Mouse (Mus musculus) lung, embryonic 16.5 days (tissue): ENCODE results near the gene Nktr. TPM values are rescaled to one million over a fixed set of nuclear protein-coding genes. Genes with fewer than 3 reads are reported as not detected.
A peak's percentile ranks its signal among the peaks of the same experiment; 100 is the strongest.

Experiments used
- ATAC-seq: fragments of 200-750 bp; cut with Nextera tagmentation; 2 replicates; pipeline ENCODE4 v1.8.0; 2017; ENCODE audit warnings: low read depth, mild to moderate bottlenecking, moderate library complexity
- H3K27ac ChIP-seq: fragments of 300-500 bp; sonication (generic); 2 replicates; pipeline ENCODE4 v1.5.1; 2014; ENCODE audit warnings: mild to moderate bottlenecking, control low read depth, low read length
- H3K27me3 ChIP-seq: fragments of 300-500 bp; sonication (generic); 2 replicates; pipeline ENCODE4 v1.6.1; 2014; ENCODE audit warnings: low read depth, low read length, mixed read lengths; ENCODE audit not compliant: control insufficient read depth, insufficient read depth
- H3K36me3 ChIP-seq: fragments of 300-500 bp; sonication (generic); 2 replicates; pipeline ENCODE4 v1.6.1; 2014; ENCODE audit warnings: low read length; ENCODE audit not compliant: control insufficient read depth, insufficient read depth
- H3K4me1 ChIP-seq: fragments of 300-500 bp; sonication (generic); replicated peaks from 2 replicates; pipeline ENCODE4 v1.6.1; 2014; ENCODE audit warnings: low read length, mixed read lengths; ENCODE audit not compliant: control insufficient read depth, insufficient read depth
- H3K4me2 ChIP-seq: fragments of 300-500 bp; sonication (generic); 2 replicates; pipeline ENCODE4 v1.6.1; 2014; ENCODE audit warnings: low read depth, low read length, control low read depth
- H3K4me3 ChIP-seq: fragments of 300-500 bp; sonication (generic); 2 replicates; pipeline ENCODE4 v1.5.1; 2014; ENCODE audit warnings: mild to moderate bottlenecking, low read length, control low read depth
- H3K9ac ChIP-seq: fragments of 300-500 bp; sonication (generic); 2 replicates; pipeline ENCODE4 v1.6.1; 2014; ENCODE audit warnings: low read length, control low read depth
- H3K9me3 ChIP-seq: fragments of 300-500 bp; sonication (generic); 2 replicates; pipeline ENCODE4 v1.6.1; 2016; ENCODE audit warnings: low read length; ENCODE audit not compliant: control insufficient read depth
- WGBS: fragments of 180-500 bp; shearing (Covaris S2); extraction: QIAGEN DNeasy Blood & Tissue Kit; methylation state at CpG from one replicate; pipeline ENCODE4 v1.1.7; 2014; 5-methylcytosine and 5-hydroxymethylcytosine counted together
- polyA plus RNA-seq: library from polyadenylated mRNA; unstranded; fragments of >200 nt; fragmentation: Nextera tagmentation; extraction: Ambion mirVana; gene quantifications from 2 replicates; pipeline ENCODE4 v1.2.1, GENCODE M21; 2015

Gene Nktr
- polyA plus RNA-seq, 1 experiment from 2014 or later: 69.5 TPM

DNA sequence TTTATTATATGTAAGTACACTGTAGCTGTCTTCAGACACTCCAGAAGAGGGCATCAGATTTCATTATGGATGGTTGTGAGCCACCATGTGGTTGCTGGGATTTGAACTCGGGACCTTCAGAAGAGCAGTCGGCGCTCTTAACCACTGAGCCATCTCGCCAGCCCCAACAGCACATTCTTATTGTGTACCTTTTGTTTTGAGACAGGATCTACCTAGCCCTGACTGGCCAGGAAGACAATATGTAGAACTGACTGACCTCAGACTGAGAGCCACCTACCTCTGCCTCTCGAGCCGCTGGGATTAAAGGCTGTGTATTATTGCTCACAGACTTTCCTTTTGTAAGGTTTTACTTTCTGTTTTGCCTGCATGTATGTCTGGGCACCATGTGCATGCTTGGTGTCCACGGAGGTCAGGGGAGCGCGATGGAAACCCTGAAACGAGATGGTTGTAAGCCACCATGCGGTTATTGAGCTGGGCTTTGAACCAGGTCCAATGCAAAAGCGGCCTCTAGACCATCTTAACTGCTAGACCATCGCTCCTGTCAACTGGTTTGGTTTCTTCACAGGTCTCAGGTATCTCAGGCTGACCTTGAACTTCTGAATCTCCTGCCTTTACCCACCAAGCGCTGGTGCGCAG, 781 bp upstream of the Nktr start:
- WGBS: 61% methylated on average over 15 of the region's 15 CpGs
- Histone ChIP-seq H3K27me3 (no peaks in the 10 kb centered on the region), H3K9me3 (peaks cover 4% of the 10 kb centered on the region; the same call in 1 of the 2 replicates), H3K4me1 (peaks cover 10% of the 10 kb centered on the region; the same call in 1 of the 2 replicates), H3K4me3 (peak overlapping the region; percentile 94), H3K36me3 (peaks cover 6% of the 10 kb centered on the region), H3K4me2 (peak overlapping the region; percentile 83), H3K27ac (peak overlapping the region; percentile 96), H3K9ac (peak overlapping the region; percentile 77)
- peak; percentile 2; the same call in 1 of the 2 replicates for ATAC-seq

DNA sequence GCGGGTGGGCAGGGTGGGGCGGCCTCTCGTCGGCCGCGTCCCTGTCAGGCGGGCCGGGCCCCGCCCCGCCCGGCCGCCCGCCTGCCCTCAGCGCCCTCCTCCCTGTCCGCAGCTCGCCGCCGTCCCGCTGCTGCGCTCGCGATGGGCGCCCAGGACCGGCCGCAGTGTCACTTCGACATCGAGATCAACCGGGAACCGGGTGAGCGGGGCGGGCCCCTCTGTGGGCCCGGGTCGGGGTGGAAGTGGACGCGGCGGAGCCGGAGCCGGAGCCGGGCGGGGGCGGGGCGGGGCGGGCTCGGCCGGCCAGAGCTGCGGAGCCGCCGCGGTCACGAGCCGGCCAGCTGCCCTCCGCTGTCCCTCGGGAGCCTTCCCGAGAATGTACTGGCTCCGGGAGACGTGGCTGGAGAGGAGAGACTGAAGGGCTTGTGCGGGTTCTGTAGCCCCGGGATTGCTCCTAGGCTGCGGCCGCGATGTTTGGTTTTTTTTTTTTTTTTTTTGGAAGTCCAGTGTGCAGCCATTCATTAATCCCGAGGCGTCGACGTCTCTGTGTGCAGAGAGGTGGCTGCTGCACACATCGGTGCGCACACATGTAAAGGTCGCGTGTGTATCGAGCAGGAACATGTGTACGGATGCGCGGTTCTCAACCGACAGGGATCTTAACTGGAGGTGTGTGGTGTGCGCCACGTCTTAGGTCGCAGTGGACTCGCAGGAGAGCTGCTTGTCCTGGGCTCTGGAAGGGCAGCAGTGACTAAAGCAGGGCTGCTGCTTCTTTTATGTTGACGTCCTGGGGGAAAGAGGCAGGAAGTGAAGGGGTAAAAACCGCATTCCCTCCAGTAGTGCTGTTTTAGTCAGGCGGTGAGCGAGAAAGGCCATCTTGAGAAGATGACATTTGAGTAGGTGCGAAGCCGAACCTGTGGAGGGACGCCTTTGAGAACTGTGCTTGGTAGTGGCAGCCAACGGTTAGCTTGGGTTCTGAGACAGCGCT, 670 bp downstream of the Nktr start:
- Histone ChIP-seq H3K4me3 (peak overlapping the region; percentile 94), H3K4me2 (peak overlapping the region; percentile 93), H3K9ac (peak overlapping the region; percentile 91), H3K9me3 (peaks cover 4% of the 10 kb centered on the region; the same call in 1 of the 2 replicates), H3K4me1 (peaks cover 12% of the 10 kb centered on the region; the same call in 1 of the 2 replicates), H3K36me3 (peaks cover 2% of the 10 kb centered on the region; the same call in 1 of the 2 replicates), H3K27ac (peak overlapping the region; percentile 96), H3K27me3 (no peaks in the 10 kb centered on the region)
- WGBS: under 1% methylated on average over 46 of the region's 87 CpGs
- peak; percentile 73 for ATAC-seq

DNA sequence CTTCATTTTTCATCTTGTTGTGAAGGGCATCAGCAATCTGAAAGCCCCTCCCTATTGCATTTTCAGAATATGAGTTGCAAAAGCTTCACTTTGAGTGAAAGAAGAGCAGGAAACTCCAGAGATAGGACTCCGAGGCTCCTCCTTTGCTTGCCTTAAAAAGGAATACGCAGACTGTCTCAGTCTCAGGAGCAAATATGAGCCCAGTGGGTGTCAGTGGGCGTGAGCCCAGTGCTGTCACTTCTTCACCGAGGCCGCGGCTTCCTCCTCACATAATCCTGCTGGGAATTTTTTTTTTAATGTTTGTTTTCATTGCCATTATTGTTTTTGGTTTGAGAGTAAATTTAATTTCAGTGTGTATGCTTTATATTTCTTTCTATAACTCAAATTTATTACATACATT, 21.5 kb downstream of the Nktr start:
- H3K9ac ChIP-seq: no peak overlapping the region
- no peak overlapping the region for H3K4me2 ChIP-seq
- peaks cover 35% of the 10 kb centered on the region for H3K36me3 ChIP-seq
- no peaks in the 10 kb centered on the region for H3K9me3 ChIP-seq
- no peak for ATAC-seq
- no peaks in the 10 kb centered on the region for H3K4me1 ChIP-seq
- WGBS: 79% methylated on average over 6 of the region's 6 CpGs
- H3K27ac ChIP-seq: no peak overlapping the region
- H3K27me3 ChIP-seq: no peaks in the 10 kb centered on the region
- no peak overlapping the region for H3K4me3 ChIP-seq

DNA sequence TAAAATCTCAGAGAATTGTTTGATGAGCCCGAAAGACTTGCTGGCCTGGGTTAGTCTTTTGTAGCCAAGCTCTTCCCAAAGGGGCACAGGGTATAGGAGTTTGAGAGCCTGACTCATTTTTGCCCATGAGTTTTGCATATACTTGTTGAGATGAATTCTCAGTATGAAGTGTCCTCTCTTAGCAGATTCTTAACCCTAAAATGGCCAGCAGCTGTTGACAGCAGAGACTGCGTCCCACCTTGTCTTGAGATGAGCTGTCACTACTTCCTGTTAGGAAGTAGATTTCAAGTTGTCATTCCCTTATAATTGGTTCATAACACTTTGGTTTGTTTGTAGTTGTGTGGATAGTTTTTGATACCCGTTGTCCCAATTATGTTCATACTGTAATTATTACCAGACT, 22.2 kb downstream of the Nktr start:
- H3K27me3 ChIP-seq: no peaks in the 10 kb centered on the region
- H3K4me1 ChIP-seq: no peaks in the 10 kb centered on the region
- no peaks in the 10 kb centered on the region for H3K9me3 ChIP-seq
- peaks cover 37% of the 10 kb centered on the region for H3K36me3 ChIP-seq
- no peak overlapping the region for H3K4me3 ChIP-seq
- WGBS: 90% methylated on average over 3 of the region's 3 CpGs
- H3K9ac ChIP-seq: no peak overlapping the region
- no peak overlapping the region for H3K27ac ChIP-seq
- H3K4me2 ChIP-seq: no peak overlapping the region
- no peak for ATAC-seq

DNA sequence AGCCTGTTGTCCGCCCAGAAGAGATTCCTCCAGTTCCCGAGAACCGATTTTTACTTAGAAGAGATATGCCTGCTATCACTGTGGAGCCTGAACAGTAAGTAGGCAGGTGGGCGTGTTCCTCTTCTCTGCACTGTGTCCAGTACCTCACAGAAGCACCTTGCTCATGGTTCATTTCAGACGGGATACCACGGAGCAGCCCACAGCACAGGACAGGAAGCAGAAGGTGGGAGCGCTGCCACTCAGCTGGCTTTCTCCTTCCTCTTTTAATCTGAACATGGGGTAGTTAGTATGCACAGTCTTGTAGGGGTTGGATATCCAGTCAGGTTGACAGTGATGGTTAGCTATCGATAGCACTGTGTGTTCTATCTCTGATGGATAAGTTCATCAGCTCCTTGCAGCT, 25.1 kb downstream of the Nktr start:
- no peaks in the 10 kb centered on the region for H3K27me3 ChIP-seq
- no peak for ATAC-seq
- no peak overlapping the region for H3K4me2 ChIP-seq
- H3K4me3 ChIP-seq: no peak overlapping the region
- no peaks in the 10 kb centered on the region for H3K9me3 ChIP-seq
- WGBS: 86% methylated on average over 8 of the region's 8 CpGs
- H3K36me3 ChIP-seq: peaks cover 62% of the 10 kb centered on the region
- H3K4me1 ChIP-seq: no peaks in the 10 kb centered on the region
- no peak overlapping the region for H3K9ac ChIP-seq
- no peak overlapping the region for H3K27ac ChIP-seq

DNA sequence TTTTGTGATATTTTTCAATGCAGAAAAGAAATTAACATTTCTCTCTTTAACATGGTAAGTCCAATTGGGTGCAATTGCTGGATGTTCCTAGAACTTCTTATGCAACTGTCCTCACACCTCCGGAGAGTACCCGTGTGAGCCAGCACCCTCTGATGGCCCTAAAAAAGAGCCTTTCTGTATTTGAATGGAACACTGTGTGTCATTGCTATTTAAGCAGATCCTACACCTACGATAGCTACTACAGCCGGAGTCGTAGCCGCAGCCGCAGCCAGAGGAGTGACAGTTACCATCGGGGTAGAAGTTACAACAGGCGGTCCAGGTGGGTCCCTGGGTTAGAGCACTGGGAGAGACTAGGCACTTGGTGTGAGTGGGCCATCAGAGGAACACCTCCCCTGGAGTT, 33.8 kb downstream of the Nktr start:
- Histone ChIP-seq H3K9me3 (no peaks in the 10 kb centered on the region), H3K9ac (no peak overlapping the region), H3K27ac (no peak overlapping the region), H3K4me3 (no peak overlapping the region), H3K4me2 (no peak overlapping the region), H3K36me3 (peaks cover 62% of the 10 kb centered on the region), H3K4me1 (no peaks in the 10 kb centered on the region), H3K27me3 (no peaks in the 10 kb centered on the region)
- WGBS: 91% methylated on average over 9 of the region's 9 CpGs
- no peak for ATAC-seq

DNA sequence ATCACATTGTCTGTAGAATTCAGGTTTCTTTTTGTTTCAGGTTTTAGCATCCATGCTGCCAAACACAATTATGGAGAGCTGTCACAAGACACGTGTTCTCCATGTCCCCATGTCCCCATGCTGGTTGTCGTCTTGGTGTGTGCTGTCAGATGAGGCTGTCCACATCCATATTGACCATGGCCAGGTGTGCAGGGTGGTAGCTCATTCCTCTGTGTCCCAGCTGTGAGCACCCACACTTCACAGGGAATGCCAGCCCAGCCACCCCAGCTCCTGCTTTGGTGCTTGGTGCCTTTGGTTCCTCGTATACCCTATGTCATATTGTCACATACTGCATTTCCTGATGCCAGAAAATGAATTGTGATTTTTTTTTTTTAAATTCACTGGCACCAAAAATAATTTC, 35.7 kb downstream of the Nktr start:
- 77% methylated on average over 3 of the region's 3 CpGs for WGBS
- no peak overlapping the region for H3K4me2 ChIP-seq
- H3K4me3 ChIP-seq: no peak overlapping the region
- H3K9me3 ChIP-seq: no peaks in the 10 kb centered on the region
- H3K27me3 ChIP-seq: no peaks in the 10 kb centered on the region
- no peak for ATAC-seq
- peaks cover 6% of the 10 kb centered on the region for H3K4me1 ChIP-seq
- H3K36me3 ChIP-seq: peaks cover 51% of the 10 kb centered on the region
- H3K27ac ChIP-seq: no peak overlapping the region
- H3K9ac ChIP-seq: no peak overlapping the region

DNA sequence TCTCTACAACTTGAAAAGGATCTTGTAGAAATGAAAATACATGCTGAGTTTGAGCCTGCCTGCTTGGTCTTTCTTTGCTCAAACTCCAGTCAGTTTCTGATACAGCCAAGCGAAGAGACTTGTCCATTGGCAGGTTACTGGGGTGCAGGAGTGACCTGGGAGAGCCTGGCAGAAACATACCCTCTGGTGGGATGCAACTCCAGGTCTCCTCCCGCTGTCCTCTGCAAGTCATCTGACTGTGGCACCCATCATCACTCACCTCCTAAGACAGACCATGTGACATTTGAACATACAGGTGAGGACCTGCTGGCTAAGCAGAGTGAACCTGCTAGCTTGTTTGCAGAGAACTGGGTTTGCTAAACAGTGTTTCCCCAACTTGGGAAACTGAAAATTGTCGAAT, 37.8 kb downstream of the Nktr start:
- 85% methylated on average over 3 of the region's 3 CpGs for WGBS
- no peak overlapping the region for H3K27ac ChIP-seq
- ATAC-seq: no peak

DNA sequence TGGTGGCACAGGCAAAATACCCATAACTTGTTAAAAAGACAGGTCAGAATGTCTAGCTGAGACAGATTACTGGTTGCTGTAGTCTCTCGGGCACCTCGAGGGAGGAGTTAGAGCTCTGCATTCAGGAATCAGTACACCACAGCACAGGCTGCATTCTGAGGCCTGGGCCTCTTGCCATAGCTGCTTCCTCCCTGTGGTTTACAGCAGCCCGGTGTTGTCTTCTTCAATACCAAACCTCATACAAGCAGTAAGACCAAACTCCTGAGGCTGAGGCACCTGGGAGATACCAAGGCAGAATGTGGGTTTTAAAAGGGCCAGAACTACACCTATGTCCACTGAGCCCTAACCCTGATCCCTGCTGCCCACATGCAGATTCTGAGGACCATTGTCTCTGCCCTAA, 38.5 kb downstream of the Nktr start:
- Histone ChIP-seq H3K9ac (no peak overlapping the region), H3K36me3 (peaks cover 28% of the 10 kb centered on the region), H3K4me2 (no peak overlapping the region), H3K4me1 (peaks cover 19% of the 10 kb centered on the region), H3K9me3 (no peaks in the 10 kb centered on the region), H3K27me3 (no peaks in the 10 kb centered on the region), H3K27ac (no peak overlapping the region), H3K4me3 (no peak overlapping the region)
- 41% methylated on average over 3 of the region's 3 CpGs for WGBS
- no peak for ATAC-seq

More for the DNA sequence above, 37.8 kb downstream of the Nktr start:
- Histone ChIP-seq H3K36me3 (peaks cover 30% of the 10 kb centered on the region), H3K4me1 (peaks cover 19% of the 10 kb centered on the region), H3K4me2 (no peak overlapping the region), H3K9ac (no peak overlapping the region), H3K9me3 (no peaks in the 10 kb centered on the region), H3K27me3 (no peaks in the 10 kb centered on the region), H3K4me3 (no peak overlapping the region)
